Mouse (Mus musculus) CD8-positive naive resting alpha-beta T cell, adult 2 months (primary cell): ENCODE data around the gene C3.
A peak's percentile ranks its signal among the peaks of the same experiment; 100 is the strongest.

Source experiments
- DNase-seq, 2 experiments: peaks; one replicate each; pipeline ENCODE4 v3.0.0; 2022; ENCODE audit warnings: low read depth in 2 of 2, low spot score in 2 of 2

C3 gene

DNA sequence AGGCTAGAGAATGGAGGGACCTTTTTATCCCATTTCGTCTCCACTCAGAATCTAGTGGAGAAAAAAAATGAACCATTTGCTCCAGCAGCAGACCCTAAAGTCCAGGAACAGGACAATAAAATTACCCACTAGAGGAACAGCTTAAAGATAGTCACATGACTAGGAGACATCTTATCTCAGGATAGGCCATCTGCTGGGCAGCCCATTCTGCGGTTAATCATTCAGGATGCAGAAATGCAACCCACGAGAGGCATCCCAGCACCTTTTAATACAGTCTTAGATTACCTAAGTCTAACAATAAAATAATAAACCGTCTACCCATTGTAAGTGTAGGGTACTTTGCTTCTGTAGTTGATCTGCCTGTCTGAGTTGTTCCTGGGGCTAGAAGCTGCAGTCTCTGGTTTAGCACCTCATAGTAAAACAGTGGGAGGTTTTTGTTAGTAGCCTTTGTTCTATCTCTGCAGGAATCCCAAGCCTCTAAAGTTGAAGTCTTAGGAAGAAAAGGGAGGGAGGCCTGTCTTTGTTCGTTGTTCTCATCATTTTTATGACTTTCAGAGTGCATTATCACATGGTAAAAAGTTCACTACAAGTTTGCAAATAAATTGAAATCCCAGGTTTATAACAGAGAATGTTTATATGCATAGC, 57.2 kb downstream of the C3 start:
- DNase-seq: no peak

DNA sequence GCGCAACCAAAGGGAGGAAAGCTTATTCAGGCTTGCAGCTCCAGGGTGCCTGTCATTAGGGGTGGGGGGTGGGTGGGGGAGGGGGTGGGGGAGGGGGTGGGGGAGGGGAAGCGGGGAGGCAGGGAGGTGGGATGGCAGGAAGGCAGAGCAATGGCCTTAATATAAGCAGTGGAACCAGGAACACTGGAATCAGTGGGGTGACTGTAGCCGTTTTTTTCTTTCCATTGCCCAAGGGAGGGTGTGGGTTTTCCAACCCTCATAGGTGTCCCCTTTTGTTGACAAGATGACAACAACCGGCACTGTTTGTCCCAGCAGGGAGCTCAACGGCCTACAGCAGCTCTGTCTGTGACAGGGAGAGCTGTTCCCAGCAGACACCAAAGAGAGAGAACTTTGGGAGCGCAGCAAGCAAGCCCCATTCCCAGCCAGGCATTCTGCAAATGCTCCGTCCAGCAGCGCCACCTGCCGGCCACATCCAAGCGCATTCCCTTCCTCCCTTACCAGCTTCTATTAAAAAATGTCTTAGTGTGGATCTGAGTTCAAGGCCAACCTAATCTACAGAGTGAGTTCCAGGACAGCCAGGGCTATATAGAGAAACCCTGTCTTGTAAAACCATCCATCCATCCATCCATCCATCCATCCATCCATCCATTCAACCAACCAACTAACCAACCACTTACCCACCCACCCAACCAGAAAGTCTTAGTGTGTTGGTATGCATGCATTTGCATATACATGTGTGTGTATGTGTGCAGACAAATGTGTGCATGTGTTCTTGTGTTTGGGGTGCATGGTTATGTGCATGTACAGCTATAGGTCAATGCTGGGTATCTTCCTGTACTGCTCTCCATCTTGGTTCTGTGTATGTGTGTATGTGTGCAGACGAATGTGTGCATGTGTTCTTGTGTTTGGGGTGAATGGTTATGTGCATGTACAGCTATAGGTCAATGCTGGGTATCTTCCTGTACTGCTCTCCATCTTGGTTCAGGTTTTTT, 60.8 kb downstream of the C3 start:
- DNase-seq: peak; percentile 76 to 80
